Mouse (Mus musculus) A20 (cell line): ENCODE data around the gene Cdkn1a.

Experiments
- DNase-seq: peaks from one replicate; pipeline ENCODE4 v3.0.0-alpha.2; 2011; ENCODE audit warnings: low read depth, low spot score

Cdkn1a gene

GRCm38 (mm10) chr17:29117006-29117648 is 26.4 kb downstream of the Cdkn1a start:
- no peak for DNase-seq

GRCm38 (mm10) chr17:29118057-29118456 is 27.3 kb downstream of the Cdkn1a start:
- peak; percentile 37 for DNase-seq

GRCm38 (mm10) chr17:29120666-29121065 is 29.9 kb downstream of the Cdkn1a start:
- no peak for DNase-seq

GRCm38 (mm10) chr17:29122817-29123216 is 32.0 kb downstream of the Cdkn1a start:
- DNase-seq = no peak

GRCm38 (mm10) chr17:29123578-29124174 is 32.9 kb downstream of the Cdkn1a start:
- DNase-seq = no peak

GRCm38 (mm10) chr17:29126561-29126960 is 35.8 kb downstream of the Cdkn1a start:
- DNase-seq = no peak

- DNase-seq = no peak
Observed at GRCm38 (mm10) chr17:29129341-29129740, 38.6 kb downstream of the Cdkn1a start.

- DNase-seq = no peak
Observed at GRCm38 (mm10) chr17:29135066-29135465, 44.3 kb downstream of the Cdkn1a start.

- DNase-seq = no peak
Observed at GRCm38 (mm10) chr17:29136236-29136635, 45.5 kb downstream of the Cdkn1a start.

GRCm38 (mm10) chr17:29137906-29138305 is 47.1 kb downstream of the Cdkn1a start:
- no peak for DNase-seq

GRCm38 (mm10) chr17:29141577-29141976 is 50.8 kb downstream of the Cdkn1a start:
- DNase-seq = no peak

- DNase-seq = peak; percentile 65
Observed at GRCm38 (mm10) chr17:29143266-29143665, 52.5 kb downstream of the Cdkn1a start.

- no peak for DNase-seq
Observed at GRCm38 (mm10) chr17:29145101-29145500, 54.3 kb downstream of the Cdkn1a start.

- no peak for DNase-seq
Observed at GRCm38 (mm10) chr17:29147273-29147672, 56.5 kb downstream of the Cdkn1a start.

- DNase-seq = no peak
Observed at GRCm38 (mm10) chr17:29147773-29148172, 57.0 kb downstream of the Cdkn1a start.

- DNase-seq = no peak
Observed at GRCm38 (mm10) chr17:29149766-29150165, 59.0 kb downstream of the Cdkn1a start.
